Mouse (Mus musculus) neural tube, embryonic 11.5 days (tissue): ENCODE data around the gene Itga8. TPM values are rescaled to one million over a fixed set of nuclear protein-coding genes. Genes with fewer than 3 reads are reported as not detected.

Source experiments
- ATAC-seq: fragments of 200-750 bp; cut with Nextera tagmentation; 2 replicates; pipeline ENCODE4 v1.8.0; 2017; ENCODE audit warnings: moderate number of reproducible peaks, mild to moderate bottlenecking, moderate TSS enrichment, moderate library complexity; ENCODE audit not compliant: insufficient read depth, low FRiP score, low TSS enrichment
- DNase-seq: peaks from one replicate; pipeline ENCODE4 v3.0.0-alpha.2; 2015; ENCODE audit warnings: low spot score
- H3K27ac ChIP-seq: fragments of 300-500 bp; sonication (generic); 2 replicates; pipeline ENCODE4 v1.5.1; 2014; ENCODE audit warnings: low read depth, mild to moderate bottlenecking, low read length
- H3K27me3 ChIP-seq: fragments of 300-500 bp; sonication (generic); 2 replicates; pipeline ENCODE4 v1.6.1; 2014; ENCODE audit warnings: mild to moderate bottlenecking, low read length, mixed read lengths; ENCODE audit not compliant: control insufficient read depth, insufficient read depth
- H3K36me3 ChIP-seq: fragments of 300-500 bp; sonication (generic); 2 replicates; pipeline ENCODE4 v1.6.1; 2014; ENCODE audit warnings: mild to moderate bottlenecking, low read length, moderate library complexity, mixed read lengths; ENCODE audit not compliant: control insufficient read depth, insufficient read depth
- H3K4me1 ChIP-seq: fragments of 300-500 bp; sonication (generic); 2 replicates; pipeline ENCODE4 v1.6.1; 2014; ENCODE audit warnings: low read length, mixed read lengths; ENCODE audit not compliant: control insufficient read depth, insufficient read depth
- H3K4me2 ChIP-seq: fragments of 300-500 bp; sonication (generic); 2 replicates; pipeline ENCODE4 v1.6.1; 2014; ENCODE audit warnings: low read depth, mild to moderate bottlenecking, moderate library complexity
- H3K4me3 ChIP-seq: fragments of 300-500 bp; sonication (generic); 2 replicates; pipeline ENCODE4 v1.5.1; 2014; ENCODE audit warnings: low read depth, low read length
- H3K9ac ChIP-seq: fragments of 300-500 bp; sonication (generic); 2 replicates; pipeline ENCODE4 v1.6.1; 2014; ENCODE audit warnings: mild to moderate bottlenecking, low read length
- H3K9me3 ChIP-seq: fragments of 300-500 bp; sonication (generic); 2 replicates; pipeline ENCODE4 v1.6.1; 2016; ENCODE audit warnings: low read length; ENCODE audit not compliant: control insufficient read depth
- whole genome bisulfite sequencing: fragments of 180-500 bp; shearing (Covaris S2); extraction: QIAGEN DNeasy Blood & Tissue Kit; methylation state at CpG from one replicate; pipeline ENCODE4 v1.1.7; 2014; 5-methylcytosine and 5-hydroxymethylcytosine counted together
- polyA plus RNA-seq: library from polyadenylated mRNA; unstranded; fragments of >200 nt; fragmentation: Nextera tagmentation; extraction: Ambion mirVana; gene quantifications from 2 replicates; pipeline ENCODE4 v1.2.1, GENCODE M21; 2014

Itga8 gene
- polyA plus RNA-seq, 1 experiment from 2014 or later, result 8.2 TPM

GRCm38 (mm10) chr2:12198699-12199098 lies 103.0 kb downstream of the Itga8 start:
- H3K4me1 ChIP-seq, result no peaks in the 10 kb centered on the region
- H3K36me3 ChIP-seq, result no peaks in the 10 kb centered on the region
- H3K27me3 ChIP-seq, result no peaks in the 10 kb centered on the region
- 65% methylated on average over 7 of the region's 7 CpGs for WGBS
- no peak for ATAC-seq
- no peak overlapping the region for H3K9ac ChIP-seq
- no peak overlapping the region for H3K27ac ChIP-seq
- H3K4me2 ChIP-seq, result no peak overlapping the region
- no peaks in the 10 kb centered on the region for H3K9me3 ChIP-seq
- H3K4me3 ChIP-seq, result no peak overlapping the region
- DNase-seq, result no peak

- H3K9ac ChIP-seq, result no peak overlapping the region
- no peak overlapping the region for H3K4me2 ChIP-seq
- no peak for DNase-seq
- ATAC-seq, result no peak
- no peaks in the 10 kb centered on the region for H3K36me3 ChIP-seq
- H3K4me1 ChIP-seq, result no peaks in the 10 kb centered on the region
- no peaks in the 10 kb centered on the region for H3K9me3 ChIP-seq
- 85% methylated on average over 3 of the region's 3 CpGs for WGBS
- H3K4me3 ChIP-seq, result no peak overlapping the region
- H3K27me3 ChIP-seq, result no peaks in the 10 kb centered on the region
- no peak overlapping the region for H3K27ac ChIP-seq
These were observed 103.5 kb downstream of the Itga8 start for GRCm38 (mm10) chr2:12198214-12198613.

DNA sequence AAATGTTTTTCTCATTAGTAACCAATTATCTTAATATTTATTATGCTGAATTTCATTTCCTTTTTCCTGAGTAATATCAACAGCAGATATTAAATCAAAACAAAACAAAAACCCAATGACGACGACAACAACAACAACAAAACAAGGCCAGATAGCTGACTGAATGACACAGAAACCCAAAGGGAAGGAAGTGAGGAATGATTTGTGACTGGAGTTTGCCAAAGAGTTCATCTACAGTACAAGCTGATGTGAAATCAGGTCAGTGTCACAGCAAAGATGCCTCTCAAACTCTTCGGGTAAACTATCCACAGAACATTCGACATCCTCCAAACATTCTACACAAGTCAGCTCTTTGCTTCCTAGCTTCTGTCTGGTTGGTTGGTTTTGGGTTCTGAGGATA lies 104.0 kb downstream of the Itga8 start:
- H3K27ac ChIP-seq, result no peak overlapping the region
- DNase-seq (no peak), ATAC-seq (no peak)
- H3K9me3 ChIP-seq, result no peaks in the 10 kb centered on the region
- no peak overlapping the region for H3K9ac ChIP-seq
- no peak overlapping the region for H3K4me3 ChIP-seq
- no peaks in the 10 kb centered on the region for H3K4me1 ChIP-seq
- H3K36me3 ChIP-seq, result no peaks in the 10 kb centered on the region
- no peak overlapping the region for H3K4me2 ChIP-seq
- WGBS, result 95% methylated on average over 4 of the region's 4 CpGs
- H3K27me3 ChIP-seq, result no peaks in the 10 kb centered on the region

DNA sequence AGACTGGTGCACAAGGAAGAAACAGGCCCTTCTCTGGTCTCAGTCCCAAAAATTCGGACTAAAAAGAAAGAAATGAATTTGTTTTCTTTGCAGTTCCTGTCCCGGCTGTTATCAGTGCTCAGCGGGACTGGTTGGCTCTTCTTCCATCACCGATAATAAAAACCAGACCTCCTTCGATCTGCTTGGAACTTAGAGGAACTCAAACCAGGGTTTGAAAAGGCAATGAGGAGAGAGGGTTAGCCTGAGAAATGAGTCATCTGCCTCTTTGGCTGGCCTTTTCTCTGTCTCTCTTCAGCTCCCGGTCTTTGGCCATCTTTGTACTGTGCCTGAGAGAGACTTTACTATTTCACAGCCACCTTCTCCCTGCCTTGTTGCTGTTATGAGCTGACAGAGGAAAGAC lies 112.7 kb downstream of the Itga8 start:
- DNase-seq, result no peak
- Histone ChIP-seq H3K9ac (no peak overlapping the region), H3K36me3 (no peaks in the 10 kb centered on the region), H3K4me1 (no peaks in the 10 kb centered on the region), H3K27ac (no peak overlapping the region), H3K4me3 (no peak overlapping the region), H3K27me3 (no peaks in the 10 kb centered on the region), H3K9me3 (no peaks in the 10 kb centered on the region), H3K4me2 (no peak overlapping the region)
- ATAC-seq, result no peak
- WGBS, result 68% methylated on average over 6 of the region's 6 CpGs

DNA sequence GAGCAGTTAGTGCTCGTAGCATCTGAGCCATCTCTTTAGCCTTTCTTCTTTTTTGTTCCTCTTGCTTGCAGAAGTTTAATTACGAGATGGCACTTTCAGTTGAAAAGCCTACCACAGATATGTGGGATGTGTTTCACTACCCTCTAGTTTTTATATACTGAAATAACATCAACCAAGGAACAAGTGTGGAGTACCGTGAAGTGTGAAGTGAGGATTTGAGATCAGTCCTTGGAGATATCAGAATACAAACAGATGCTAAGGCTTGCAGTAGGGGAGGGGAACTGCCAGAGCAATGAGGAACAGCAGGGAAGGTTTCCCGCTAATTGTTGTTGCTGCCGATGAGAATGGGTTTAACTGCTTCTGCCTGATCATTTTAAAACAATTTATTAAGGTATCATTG lies 114.1 kb downstream of the Itga8 start:
- H3K9me3 ChIP-seq, result no peaks in the 10 kb centered on the region
- H3K27me3 ChIP-seq, result no peaks in the 10 kb centered on the region
- H3K4me2 ChIP-seq, result no peak overlapping the region
- H3K9ac ChIP-seq, result no peak overlapping the region
- 53% methylated on average over 5 of the region's 5 CpGs for WGBS
- H3K4me3 ChIP-seq, result no peak overlapping the region
- no peak for DNase-seq
- no peaks in the 10 kb centered on the region for H3K4me1 ChIP-seq
- H3K27ac ChIP-seq, result no peak overlapping the region
- no peak for ATAC-seq
- H3K36me3 ChIP-seq, result no peaks in the 10 kb centered on the region

GRCm38 (mm10) chr2:12182402-12182948 lies 119.2 kb downstream of the Itga8 start:
- DNase-seq, result no peak
- no peak overlapping the region for H3K4me3 ChIP-seq
- H3K27me3 ChIP-seq, result no peaks in the 10 kb centered on the region
- H3K9me3 ChIP-seq, result no peaks in the 10 kb centered on the region
- ATAC-seq, result no peak
- no peak overlapping the region for H3K27ac ChIP-seq
- WGBS, result 65% methylated on average over 8 of the region's 8 CpGs
- H3K36me3 ChIP-seq, result no peaks in the 10 kb centered on the region
- H3K4me1 ChIP-seq, result no peaks in the 10 kb centered on the region
- no peak overlapping the region for H3K4me2 ChIP-seq
- H3K9ac ChIP-seq, result no peak overlapping the region

DNA sequence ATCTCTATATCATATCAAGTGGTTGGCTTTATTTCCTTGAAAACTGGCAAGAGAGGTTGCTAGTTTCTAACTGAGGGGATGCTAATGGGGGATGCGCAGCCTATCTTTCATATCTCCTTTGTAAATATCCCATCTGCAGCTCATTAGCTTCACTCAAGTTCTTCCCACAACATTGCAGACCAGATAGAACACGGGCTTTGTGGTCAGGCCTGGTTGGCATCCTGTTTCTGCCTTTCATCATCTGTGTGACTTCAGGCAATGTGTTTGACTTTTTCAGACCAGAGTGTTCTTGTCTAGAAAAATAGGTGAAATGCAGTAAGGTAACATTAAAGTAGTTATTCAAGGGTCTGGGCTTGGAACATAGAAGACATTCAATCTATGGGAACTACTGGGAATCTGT lies 121.1 kb downstream of the Itga8 start:
- Histone ChIP-seq H3K27me3 (no peaks in the 10 kb centered on the region), H3K9ac (no peak overlapping the region), H3K9me3 (no peaks in the 10 kb centered on the region), H3K4me3 (no peak overlapping the region), H3K4me2 (no peak overlapping the region), H3K36me3 (no peaks in the 10 kb centered on the region), H3K27ac (no peak overlapping the region), H3K4me1 (no peaks in the 10 kb centered on the region)
- ATAC-seq (no peak), DNase-seq (no peak)
- WGBS, result 79% methylated on average over 2 of the region's 2 CpGs

DNA sequence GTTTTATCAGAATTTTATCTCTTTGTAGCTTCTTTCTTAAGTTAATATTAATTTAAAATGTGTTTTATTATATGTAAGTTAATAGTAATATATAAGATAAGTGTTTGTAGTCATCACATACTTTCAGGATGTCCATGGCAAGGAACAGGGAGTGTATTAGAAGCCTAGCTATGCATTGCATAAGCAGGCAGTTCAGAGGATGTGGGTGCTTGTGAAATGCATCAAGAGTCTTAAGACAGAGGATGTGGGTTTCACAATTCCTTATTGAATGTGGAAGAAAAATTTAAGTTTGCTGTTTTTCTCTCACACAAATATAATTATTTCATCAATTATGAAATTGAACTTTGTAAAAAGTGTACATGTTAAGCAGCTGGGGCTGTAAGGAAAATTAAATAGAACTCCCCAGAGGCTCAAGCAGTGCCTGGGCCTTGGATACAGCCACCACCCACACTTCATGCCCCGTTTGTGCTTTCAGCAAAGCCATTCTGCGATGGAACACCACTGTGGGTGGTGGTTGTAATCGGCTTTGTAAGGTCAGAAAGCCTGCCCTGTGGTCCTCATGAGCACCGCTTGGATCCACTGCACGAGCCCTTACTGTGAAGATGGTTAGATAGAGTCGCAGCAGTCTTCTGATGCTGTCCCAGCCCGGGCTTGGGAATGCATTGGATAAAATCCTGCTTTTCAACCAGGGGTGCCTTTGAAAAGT lies 126.8 kb downstream of the Itga8 start:
- Histone ChIP-seq H3K4me1 (no peaks in the 10 kb centered on the region), H3K9me3 (no peaks in the 10 kb centered on the region), H3K36me3 (no peaks in the 10 kb centered on the region), H3K27ac (no peak overlapping the region), H3K4me2 (no peak overlapping the region), H3K27me3 (no peaks in the 10 kb centered on the region), H3K4me3 (no peak overlapping the region), H3K9ac (no peak overlapping the region)
- 66% methylated on average over 7 of the region's 7 CpGs for WGBS
- DNase-seq, result no peak
- no peak for ATAC-seq

- H3K36me3 ChIP-seq, result no peaks in the 10 kb centered on the region
- no peaks in the 10 kb centered on the region for H3K4me1 ChIP-seq
- no peaks in the 10 kb centered on the region for H3K27me3 ChIP-seq
- H3K4me2 ChIP-seq, result no peak overlapping the region
- no peak overlapping the region for H3K27ac ChIP-seq
- no peak for ATAC-seq
- no peak for DNase-seq
- no peak overlapping the region for H3K4me3 ChIP-seq
- no peak overlapping the region for H3K9ac ChIP-seq
- H3K9me3 ChIP-seq, result no peaks in the 10 kb centered on the region
These were observed 131.5 kb downstream of the Itga8 start for GRCm38 (mm10) chr2:12170221-12170620.
